Mouse (Mus musculus) ovary, postnatal 10 days (tissue): ENCODE measurements around the gene Cmip.

Experiments used
- DNase-seq: peaks from one replicate; pipeline ENCODE4 v3.0.0; 2022; ENCODE audit warnings: low spot score

The Cmip gene

DNA sequence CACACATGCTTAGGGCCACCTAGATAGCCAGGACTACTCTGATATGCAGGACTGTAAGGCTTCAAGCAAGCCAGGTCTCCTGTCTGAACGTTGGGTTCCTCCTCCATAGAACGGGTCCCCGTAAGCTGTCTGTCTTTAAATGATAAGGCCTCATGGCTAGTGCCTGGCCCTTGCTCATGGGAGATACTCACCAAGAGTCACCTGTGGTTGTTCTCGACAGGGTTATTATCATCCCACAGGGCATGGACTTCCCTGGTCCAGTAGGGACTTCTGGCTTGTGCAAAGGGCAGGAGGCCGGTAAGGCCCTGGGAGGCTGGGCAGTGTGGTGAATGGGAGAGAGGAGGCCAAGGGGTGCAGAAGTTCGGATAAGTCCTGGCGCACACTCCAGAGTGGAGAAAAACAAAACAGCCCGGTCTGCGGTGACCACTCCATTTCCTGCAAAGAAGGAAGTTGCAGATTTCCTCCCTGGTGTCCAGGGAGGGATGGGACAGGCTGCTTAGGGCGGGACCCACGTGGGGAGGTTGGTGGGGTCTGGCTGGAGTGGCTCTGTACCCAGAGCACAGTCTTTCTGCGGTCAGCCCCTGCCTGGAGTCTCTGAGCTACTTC is 41.2 kb downstream of the Cmip start:
- no peak for DNase-seq

DNA sequence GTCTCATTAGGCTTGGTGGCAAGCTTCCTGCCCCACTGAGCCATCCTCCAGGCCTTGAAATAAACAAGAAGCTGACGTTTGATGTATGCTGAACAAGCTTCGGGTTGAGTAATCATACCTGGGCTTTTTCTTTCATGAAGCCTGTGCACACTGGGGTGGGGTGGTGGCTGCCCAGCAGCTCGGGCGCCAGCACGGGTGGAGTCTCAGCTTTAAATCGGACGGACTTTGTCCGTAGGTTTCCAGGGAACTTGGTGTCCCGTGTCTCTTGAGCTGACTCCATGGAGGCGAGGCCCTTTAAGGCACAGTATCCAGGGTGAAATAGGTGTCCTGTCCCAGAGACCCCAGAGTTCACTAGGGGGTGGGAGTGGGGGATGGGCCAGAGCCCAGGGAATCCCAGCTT is 42.3 kb downstream of the Cmip start:
- no peak for DNase-seq

DNA sequence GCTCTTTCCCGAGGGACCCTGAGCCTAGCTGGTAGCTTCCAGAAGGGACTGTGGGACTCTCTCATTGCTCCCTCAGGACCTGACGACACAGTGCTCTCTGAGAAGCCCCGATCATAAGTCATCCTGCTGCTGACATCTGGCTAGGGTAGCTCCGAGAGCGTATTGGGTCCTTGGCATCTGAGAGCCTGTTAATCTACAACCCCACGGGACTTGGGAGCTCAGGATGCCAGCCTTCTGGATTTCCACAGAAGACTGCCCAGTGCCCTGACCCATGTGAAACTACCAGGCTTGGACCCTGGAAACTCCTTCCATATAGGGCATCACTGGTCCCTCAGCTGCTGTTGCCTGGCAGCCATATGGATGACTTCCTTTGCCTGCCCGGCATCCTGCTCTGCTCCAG is 43.3 kb downstream of the Cmip start:
- DNase-seq: no peak

- DNase-seq: no peak
These were observed 44.7 kb downstream of the Cmip start for GRCm38 (mm10) chr8:117301457-117302041.

GRCm38 (mm10) chr8:117302072-117302471 is 45.2 kb downstream of the Cmip start:
- no peak for DNase-seq

GRCm38 (mm10) chr8:117303666-117304065 is 46.8 kb downstream of the Cmip start:
- DNase-seq: no peak

GRCm38 (mm10) chr8:117305405-117305804 is 48.5 kb downstream of the Cmip start:
- no peak for DNase-seq

- DNase-seq: no peak
These were observed 49.9 kb downstream of the Cmip start for GRCm38 (mm10) chr8:117306756-117307155.

DNA sequence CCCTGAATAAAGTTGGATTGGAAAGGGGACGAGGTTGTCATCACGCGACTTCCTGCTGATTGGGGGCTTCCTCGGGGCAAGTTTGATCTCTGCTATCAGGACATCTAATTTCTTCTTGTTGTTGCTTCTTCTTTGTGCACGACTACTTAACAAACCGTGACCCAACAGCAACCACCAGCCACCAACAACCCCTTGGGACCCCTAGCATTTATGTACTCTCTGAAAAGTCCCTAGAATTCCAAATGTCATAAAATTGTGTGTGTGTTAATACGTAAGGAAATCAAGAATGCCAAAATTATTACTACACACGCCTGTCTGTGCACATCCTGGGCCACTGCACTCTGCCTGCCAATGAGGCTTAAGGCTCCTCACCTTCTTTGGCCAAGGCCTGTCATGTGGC is 50.4 kb downstream of the Cmip start:
- no peak for DNase-seq

GRCm38 (mm10) chr8:117308303-117309095 is 51.6 kb downstream of the Cmip start:
- no peak for DNase-seq

DNA sequence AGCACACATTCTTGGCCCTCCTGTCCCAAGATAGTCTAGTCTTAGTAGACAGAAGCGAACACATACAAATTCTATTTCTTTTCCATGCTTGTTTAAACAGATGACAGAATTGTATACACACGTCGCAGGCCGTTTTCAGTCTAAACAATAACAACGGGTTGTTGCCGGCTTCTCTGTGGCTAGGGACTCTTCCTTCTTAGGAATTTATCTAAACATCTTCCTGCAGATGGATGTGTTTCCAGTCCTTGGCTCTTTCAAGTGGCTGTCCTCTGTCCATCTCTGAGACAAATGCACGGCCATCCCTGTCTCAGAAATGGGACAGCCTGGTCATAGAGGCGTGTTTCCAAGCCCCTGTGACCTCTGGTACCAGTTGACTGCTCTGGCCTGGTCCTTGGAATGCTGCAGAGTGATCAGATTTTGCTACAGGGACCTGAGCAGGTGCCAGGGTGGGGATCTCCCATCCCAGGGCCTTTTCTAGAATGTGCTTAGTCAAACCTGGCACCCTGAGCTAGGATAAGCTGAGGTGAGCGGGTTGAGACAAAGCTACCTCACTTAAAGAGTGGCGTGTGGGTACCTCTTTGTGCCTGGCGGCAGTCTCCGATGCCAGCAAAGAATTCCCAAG is 52.9 kb downstream of the Cmip start:
- DNase-seq: no peak

GRCm38 (mm10) chr8:117310961-117311561 is 54.2 kb downstream of the Cmip start:
- DNase-seq: no peak

DNA sequence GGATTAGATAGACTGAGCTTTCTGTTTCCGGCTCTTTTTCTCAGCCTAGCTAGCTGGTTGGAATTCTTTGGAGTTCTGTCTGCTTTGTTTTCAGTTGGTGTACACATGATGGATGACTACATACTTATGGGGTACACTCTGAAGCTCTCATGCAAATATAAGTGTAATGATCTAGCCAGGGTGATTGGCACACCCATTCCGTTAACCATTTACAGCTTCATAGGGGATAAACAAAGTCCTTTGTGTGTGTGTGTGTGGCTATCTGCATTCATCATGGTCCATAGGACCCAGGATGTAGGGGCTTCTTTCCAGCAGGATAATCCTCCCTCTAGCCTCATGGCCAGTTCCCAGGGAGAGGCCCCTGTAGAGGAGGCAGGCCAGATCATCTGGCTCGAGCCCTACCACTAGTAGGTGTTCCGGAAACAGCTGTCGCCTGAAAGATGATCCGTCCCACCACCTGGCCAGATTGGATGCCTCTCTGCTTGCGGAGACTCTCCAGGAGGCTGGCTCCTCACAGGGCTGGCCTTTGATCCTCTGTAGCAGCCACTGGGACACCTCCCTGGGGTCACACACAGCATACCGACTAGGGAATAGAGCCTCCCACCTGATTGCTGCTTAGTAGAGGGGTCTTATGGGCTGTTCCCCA is 57.6 kb downstream of the Cmip start:
- no peak for DNase-seq

- DNase-seq: no peak
These were observed 58.9 kb downstream of the Cmip start for GRCm38 (mm10) chr8:117315727-117316126.

DNA sequence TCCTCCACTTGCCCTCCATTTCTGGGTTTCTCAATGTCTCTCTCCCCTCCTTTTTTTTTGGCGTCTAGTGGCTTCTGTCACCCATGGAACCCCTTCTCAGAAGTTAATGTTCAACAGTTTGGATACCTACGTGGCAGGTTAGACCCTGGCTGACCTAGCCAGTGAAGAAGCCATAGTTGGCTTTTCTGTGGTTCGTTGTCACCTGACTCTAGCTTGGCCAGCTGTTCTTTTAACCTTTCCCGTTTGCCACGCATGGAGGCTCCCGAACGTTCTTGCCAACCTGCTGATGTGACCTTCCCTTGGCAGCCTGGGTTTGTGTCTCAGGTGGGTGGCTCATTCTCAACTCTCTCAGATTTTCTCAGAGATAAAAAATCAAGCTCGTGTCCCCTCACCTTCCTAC is 60.6 kb downstream of the Cmip start:
- no peak for DNase-seq

GRCm38 (mm10) chr8:117318911-117319826 is 62.3 kb downstream of the Cmip start:
- DNase-seq: no peak

DNA sequence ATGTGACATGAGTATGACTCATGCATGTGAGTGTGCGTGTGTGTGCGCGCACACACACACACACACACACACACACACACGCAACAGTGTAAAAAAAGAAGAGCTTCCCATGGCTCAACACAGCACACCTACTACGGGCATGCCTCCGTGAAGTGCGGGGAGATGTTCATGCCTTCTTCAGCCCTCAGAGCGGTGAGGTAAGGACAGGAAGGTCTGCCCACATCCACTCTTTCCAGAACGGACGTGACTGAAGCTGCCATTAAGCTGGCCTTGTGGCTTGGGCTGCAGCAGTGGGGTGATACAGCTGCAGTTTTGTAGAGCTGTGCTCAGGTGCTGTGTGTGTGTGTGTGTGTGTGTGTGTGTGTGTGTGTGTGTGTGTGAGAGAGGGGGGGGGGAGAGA is 63.8 kb downstream of the Cmip start:
- no peak for DNase-seq

- no peak for DNase-seq
These were observed 64.4 kb downstream of the Cmip start for GRCm38 (mm10) chr8:117321232-117321631.

- DNase-seq: no peak
These were observed 65.2 kb downstream of the Cmip start for GRCm38 (mm10) chr8:117322021-117322420.

DNA sequence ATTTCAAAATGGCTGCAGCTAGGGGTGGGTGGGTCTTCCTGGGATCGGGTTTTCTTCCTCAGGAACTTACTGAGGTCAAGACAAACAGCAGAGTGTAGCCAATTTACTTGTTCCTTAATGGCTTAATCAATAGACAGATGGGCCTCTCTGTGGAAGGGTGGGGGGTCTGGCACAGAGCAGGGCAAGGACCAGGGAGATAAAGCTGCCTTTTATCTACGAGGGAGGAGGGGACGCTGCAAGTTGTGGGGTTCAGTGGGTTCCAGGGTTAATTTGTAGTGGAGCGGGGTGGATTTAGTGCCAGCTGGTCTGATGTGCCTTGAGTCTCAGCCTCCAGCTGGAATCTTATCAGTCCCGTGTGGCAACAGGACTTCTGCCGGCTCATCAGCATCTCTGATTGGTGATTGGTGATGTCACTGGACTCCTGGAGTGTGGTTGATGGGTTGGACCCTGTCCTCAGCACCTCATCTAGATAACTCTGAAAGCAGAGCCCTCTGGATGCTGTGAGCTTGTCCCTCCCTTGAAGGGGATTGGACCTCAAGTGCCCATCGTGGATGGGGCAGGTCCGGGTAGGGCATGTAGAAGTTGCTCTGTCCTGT is 65.9 kb downstream of the Cmip start:
- no peak for DNase-seq

DNA sequence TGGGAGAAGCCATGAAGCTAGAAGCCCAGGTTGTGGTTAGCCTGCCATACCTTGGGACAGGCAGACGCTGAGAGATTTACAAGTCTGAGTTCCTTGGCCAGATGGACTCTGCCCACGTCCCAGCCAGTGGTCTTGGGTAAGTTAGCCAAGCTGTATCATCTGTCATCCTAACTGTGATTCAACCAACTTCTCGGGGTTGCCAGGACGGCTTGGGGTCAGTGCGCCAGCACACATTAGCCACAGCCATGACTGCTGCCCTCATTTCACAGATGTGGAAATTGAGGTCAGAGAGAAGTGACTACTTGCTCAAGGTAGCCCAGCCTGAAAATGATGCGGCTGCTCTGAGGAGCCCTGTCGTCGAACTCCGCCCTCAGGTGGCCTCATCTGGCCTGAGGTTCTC is 68.0 kb downstream of the Cmip start:
- DNase-seq: no peak
